ENCODE assay signal across 9 mouse cellular contexts in the genomic region with DNA sequence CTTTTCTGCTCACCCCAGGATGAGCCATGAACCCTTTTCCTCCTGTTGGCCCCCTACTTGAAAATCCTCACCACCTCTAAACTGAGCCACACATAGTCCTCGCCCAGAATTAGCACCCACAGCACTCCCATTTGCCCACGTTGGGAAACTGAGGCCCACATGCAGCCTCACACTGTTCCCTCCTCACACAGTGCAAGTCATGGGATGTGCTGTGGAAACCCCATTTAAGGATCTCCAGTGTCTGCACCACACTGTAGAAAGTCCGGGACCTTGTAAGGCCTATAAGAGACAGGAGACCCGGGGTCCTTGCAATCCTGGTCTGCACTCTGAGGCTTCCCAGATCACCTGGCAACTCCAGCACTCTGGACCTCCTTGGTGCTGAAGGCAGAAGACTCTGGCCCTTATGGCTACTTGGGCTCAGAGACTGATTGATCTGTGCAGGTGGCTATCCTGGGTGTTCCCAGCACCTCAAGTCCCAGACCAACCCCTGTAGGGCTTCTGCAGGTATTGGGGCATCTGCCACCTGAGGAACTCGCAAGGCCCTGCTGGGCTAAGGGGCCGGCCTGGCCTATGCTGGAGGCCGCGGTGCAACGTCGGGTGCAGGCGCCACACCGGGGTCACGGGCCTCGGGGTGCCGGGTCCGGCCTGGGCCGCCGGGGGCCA. TPM values are rescaled to one million over a fixed set of nuclear protein-coding genes. Genes with fewer than 3 reads are reported as not detected.
A peak's percentile ranks its signal among the peaks of the same experiment; 100 is the strongest.
DNase-seq lines count a peak whose midpoint lies in the region; ATAC-seq lines count a peak whose summit lies in the region.
"Had no signal": no experiment of that assay in that cellular context is flagged by ENCODE, and none has a peak within 500 bp of the region (broad histone marks: within the 10 kb centered on the region; RNA-seq: fewer than 3 reads in every experiment).

No protein-coding gene starts in this region.

- H3K4me2 ChIP-seq in heart, embryonic 13.5 days: peak overlapping the region; percentile 88
- peak overlapping the region; percentile 96 for H3K4me2 ChIP-seq in intestine, embryonic 14.5 days (ENCODE audit: low read length)
- H3K4me2 ChIP-seq in midbrain, embryonic 13.5 days (replicated peaks): peak overlapping the region; percentile 80

- no peak for DNase-seq in heart, adult 11 months
- no peak for DNase-seq in embryonic facial prominence, embryonic 10.5 days (ENCODE audit: low spot score)
- DNase-seq in intestine, embryonic 14.5 days (ENCODE audit: low spot score): peak; percentile 74
- no peak for DNase-seq in right cerebral cortex, adult 2 months (ENCODE audit: low spot score in 2 of 2)
- no peak for DNase-seq in ovary, postnatal 10 days (ENCODE audit: low spot score)
- DNase-seq in spleen, postnatal 4 days (ENCODE audit: low spot score in 2 of 2): no peak

- H3K4me3 ChIP-seq in heart, embryonic 13.5 days: peak overlapping the region; percentile 60
- H3K4me3 ChIP-seq in embryonic facial prominence, embryonic 10.5 days: peak overlapping the region; percentile 66
- H3K4me3 ChIP-seq in intestine, embryonic 14.5 days (ENCODE audit: low read depth, low read length): peak overlapping the region; percentile 44
- H3K4me3 ChIP-seq in midbrain, embryonic 13.5 days (replicated peaks): peak overlapping the region; percentile 44
- H3K4me3 ChIP-seq: megakaryocyte, embryonic 14.5 days had no signal

- H3K9me3 ChIP-seq in heart, embryonic 13.5 days: no peaks in the 10 kb centered on the region
- no peaks in the 10 kb centered on the region for H3K9me3 ChIP-seq in embryonic facial prominence, embryonic 10.5 days
- H3K9me3 ChIP-seq in intestine, embryonic 14.5 days (ENCODE audit: control insufficient read depth, low read length): no peaks in the 10 kb centered on the region
- no peaks in the 10 kb centered on the region for H3K9me3 ChIP-seq in midbrain, embryonic 13.5 days
- H3K9me3 ChIP-seq: megakaryocyte, embryonic 14.5 days had no signal

- no peak for ATAC-seq in heart, embryonic 13.5 days (ENCODE audit: extremely low read depth, insufficient number of reproducible peaks, low FRiP score, low TSS enrichment)
- ATAC-seq in intestine, embryonic 14.5 days (replicated peaks; ENCODE audit: low FRiP score, low TSS enrichment, low read depth): peak; percentile 64
- peak; percentile 79 for ATAC-seq in midbrain, embryonic 13.5 days

- WGBS in heart, embryonic 13.5 days: 20% methylated on average over 18 of the region's 18 CpGs
- WGBS in embryonic facial prominence, embryonic 10.5 days: 16% methylated on average over 18 of the region's 18 CpGs
- 21% methylated on average over 18 of the region's 18 CpGs for WGBS in intestine, embryonic 14.5 days
- WGBS in midbrain, embryonic 13.5 days: 19% methylated on average over 14 of the region's 18 CpGs

- H3K27ac ChIP-seq in heart, embryonic 13.5 days (replicated peaks): 0 out of 2 replicates have a peak overlapping the region, but pooled peaks have one; percentile 14
- H3K27ac ChIP-seq in embryonic facial prominence, embryonic 10.5 days (replicated peaks): peak overlapping the region; percentile 96
- peak overlapping the region; percentile 39; the same call in 1 of the 2 replicates for H3K27ac ChIP-seq in intestine, embryonic 14.5 days (ENCODE audit: low read depth)
- H3K27ac ChIP-seq in midbrain, embryonic 13.5 days: peak overlapping the region; percentile 76

- H3K27me3 ChIP-seq in heart, embryonic 13.5 days (replicated peaks): peaks cover 34% of the 10 kb centered on the region; the same call in 1 of the 2 replicates
- peaks cover 97% of the 10 kb centered on the region for H3K27me3 ChIP-seq in embryonic facial prominence, embryonic 10.5 days (replicated peaks; ENCODE audit: low read depth, poor library complexity, severe bottlenecking)
- no peaks in the 10 kb centered on the region for H3K27me3 ChIP-seq in intestine, embryonic 14.5 days (replicated peaks; ENCODE audit: control insufficient read depth, insufficient read depth, low read length)
- H3K27me3 ChIP-seq in midbrain, embryonic 13.5 days: 0 out of 2 replicates have a peak, but pooled peaks cover 15% of the 10 kb centered on the region

- no peaks in the 10 kb centered on the region for H3K36me3 ChIP-seq in heart, embryonic 13.5 days
- no peaks in the 10 kb centered on the region for H3K36me3 ChIP-seq in embryonic facial prominence, embryonic 10.5 days (replicated peaks)
- no peaks in the 10 kb centered on the region for H3K36me3 ChIP-seq in intestine, embryonic 14.5 days (ENCODE audit: control insufficient read depth, insufficient read depth, low read length)
- H3K36me3 ChIP-seq in midbrain, embryonic 13.5 days: no peaks in the 10 kb centered on the region

- H3K4me1 ChIP-seq in heart, embryonic 13.5 days: peaks cover 17% of the 10 kb centered on the region
- H3K4me1 ChIP-seq in embryonic facial prominence, embryonic 10.5 days: peaks cover 37% of the 10 kb centered on the region
- H3K4me1 ChIP-seq in intestine, embryonic 14.5 days (replicated peaks; ENCODE audit: control insufficient read depth, insufficient read depth, low read length): peaks cover 14% of the 10 kb centered on the region; the same call in 1 of the 2 replicates
- peaks cover 35% of the 10 kb centered on the region for H3K4me1 ChIP-seq in midbrain, embryonic 13.5 days (replicated peaks)
- H3K4me1 ChIP-seq: megakaryocyte, embryonic 14.5 days had no signal

- peak overlapping the region; percentile 88 for H3K9ac ChIP-seq in heart, embryonic 13.5 days
- peak overlapping the region; percentile 70 for H3K9ac ChIP-seq in intestine, embryonic 14.5 days (ENCODE audit: low read length)
- H3K9ac ChIP-seq in midbrain, embryonic 13.5 days (replicated peaks): peak overlapping the region; percentile 78

RNA-seq across cellular contexts. Expression of a gene that starts 23.5 kb away (rescaled TPM):
- 621 and 622 TPM in 2 replicates for polyA plus RNA-seq in heart, embryonic 13.5 days (2015; fragmentation: Nextera tagmentation; extraction: Ambion mirVana)
- 355 and 407 TPM in 2 replicates for polyA plus RNA-seq in embryonic facial prominence, embryonic 10.5 days (2016; fragmentation: Nextera tagmentation; extraction: Ambion mirVana)
- polyA plus RNA-seq in intestine, embryonic 14.5 days (2014; fragmentation: Nextera tagmentation; extraction: Ambion mirVana): 639 and 672 TPM in 2 replicates
- polyA plus RNA-seq in midbrain, embryonic 13.5 days (2015; fragmentation: Nextera tagmentation; extraction: Ambion mirVana): 379 and 515 TPM in 2 replicates

RNA-seq across cellular contexts. Expression of a gene that starts 36.2 kb away (rescaled TPM):
- polyA plus RNA-seq in heart, embryonic 13.5 days (2015; fragmentation: Nextera tagmentation; extraction: Ambion mirVana): 0.90 and 1.3 TPM in 2 replicates
- polyA plus RNA-seq in embryonic facial prominence, embryonic 10.5 days (2016; fragmentation: Nextera tagmentation; extraction: Ambion mirVana): 0.26 and 0.96 TPM in 2 replicates
- 6.8 and 8.7 TPM in 2 replicates for polyA plus RNA-seq in intestine, embryonic 14.5 days (2014; fragmentation: Nextera tagmentation; extraction: Ambion mirVana)
- polyA plus RNA-seq in midbrain, embryonic 13.5 days (2015; fragmentation: Nextera tagmentation; extraction: Ambion mirVana): 0.39 and 0.74 TPM in 2 replicates

Comparison
In these comparisons a context has a peak if more than half of its experiments do, and no peak if none do; other contexts are left out.
1. H3K27ac ChIP-seq: peak in every context shown above with its lines; median percentile 96 in embryonic facial prominence, embryonic 10.5 days; 76 in midbrain, embryonic 13.5 days; 39 in intestine, embryonic 14.5 days; 14 in heart, embryonic 13.5 days.